Mouse (Mus musculus) lung, adult 18-20 months (tissue): Measurements from ENCODE around the gene Arhgap18.
"Not testable (repeated sequence)": the region's sequence is repeated elsewhere in the genome, so short reads cannot be mapped to it uniquely, and the experiment has no call there.

ENCODE experiments used
- DNase-seq, 2 experiments: peaks; one replicate each; pipeline ENCODE4 v3.0.0; 2022; ENCODE audit warnings: mixed read lengths in 2 of 2

Gene Arhgap18

GRCm38 (mm10) chr10:26912112-26912797 is 159.0 kb downstream of the Arhgap18 start:
- no peak for DNase-seq

GRCm38 (mm10) chr10:26912807-26913206 is 159.6 kb downstream of the Arhgap18 start:
- DNase-seq: no peak

- DNase-seq: peak in 1 of 2 experiments; percentile 20
Observed at GRCm38 (mm10) chr10:26919307-26919977, 166.2 kb downstream of the Arhgap18 start.

- DNase-seq: peak in 1 of 2 experiments; percentile 0
Observed at GRCm38 (mm10) chr10:26920383-26920979, 167.3 kb downstream of the Arhgap18 start.

- DNase-seq: not testable (repeated sequence)
Observed at GRCm38 (mm10) chr10:26936056-26936455, 182.8 kb downstream of the Arhgap18 start.

GRCm38 (mm10) chr10:26938464-26938863 is 185.2 kb downstream of the Arhgap18 start:
- not testable (repeated sequence) for DNase-seq

GRCm38 (mm10) chr10:26939549-26939948 is 186.3 kb downstream of the Arhgap18 start:
- DNase-seq: no peak

GRCm38 (mm10) chr10:26948331-26948730 is 195.1 kb downstream of the Arhgap18 start:
- DNase-seq: no peak

GRCm38 (mm10) chr10:26949667-26950066 is 196.4 kb downstream of the Arhgap18 start:
- no peak for DNase-seq

GRCm38 (mm10) chr10:26950448-26950847 is 197.2 kb downstream of the Arhgap18 start:
- no peak for DNase-seq

GRCm38 (mm10) chr10:26958513-26958912 is 205.3 kb downstream of the Arhgap18 start:
- DNase-seq: no peak
